Mouse (Mus musculus): ENCODE results near the gene Zfp92. TPM values are rescaled to one million over a fixed set of nuclear protein-coding genes. Genes with fewer than 3 reads are reported as not detected.

Gene Zfp92
- polyA plus RNA-seq, 1 experiment: not detected

GRCm38 (mm10) chrX:73451949-73452348, 41.1 kb downstream of the Zfp92 start:
- Histone ChIP-seq H3K4me2 (ENCODE audit: low read depth) (no peak overlapping the region), H3K4me3 (no peak overlapping the region), H3ac (ENCODE audit: control insufficient read depth, insufficient read length) (no peak overlapping the region), H3K27me3 (ENCODE audit: control insufficient read depth, insufficient read depth, insufficient read length) (no peaks in the 10 kb centered on the region), H3K36me3 (ENCODE audit: control insufficient read depth, insufficient read depth) (no peaks in the 10 kb centered on the region), H3K79me2 (ENCODE audit: control insufficient read depth, insufficient read depth) (no peaks in the 10 kb centered on the region)
- TF ChIP-seq TCF3 (IDR thresholded peaks at IDR 0.05; ENCODE audit: insufficient read length, low read depth) (no peak), CEBPB (IDR thresholded peaks at IDR 0.05; ENCODE audit: insufficient read depth, poor library complexity, severe bottlenecking) (no peak), POLR2A (IDR thresholded peaks at IDR 0.05; ENCODE audit: insufficient read length, low read depth) (no peak), REST (IDR thresholded peaks at IDR 0.05; ENCODE audit: insufficient read depth, insufficient read length) (no peak)

GRCm38 (mm10) chrX:73458877-73459392, 48.0 kb downstream of the Zfp92 start, which contains the start of gene Haus7:
Gene Haus7, minus strand, starts transcription at chrX:73459044.
- H3K4me3 ChIP-seq: peak within 1 kb of the TSS; percentile 34
- peak within 1 kb of the TSS; percentile 71 for H3K4me2 ChIP-seq (ENCODE audit: low read depth)
- no peak within 1 kb of the TSS for H3ac ChIP-seq (ENCODE audit: control insufficient read depth, insufficient read length)
- TF ChIP-seq TCF12 (IDR thresholded peaks at IDR 0.05; ENCODE audit: insufficient read depth, poor library complexity, severe bottlenecking) (no peak), POLR2AphosphoS2 (IDR thresholded peaks at IDR 0.05; ENCODE audit: insufficient read length, low read depth) (peak; percentile 12), POLR2A (IDR thresholded peaks at IDR 0.05; ENCODE audit: insufficient read length, low read depth) (peak; percentile 51)
- H3K27me3 ChIP-seq (ENCODE audit: control insufficient read depth, insufficient read depth, insufficient read length): no peaks in the 10 kb centered on the region
- H3K36me3 ChIP-seq (ENCODE audit: control insufficient read depth, insufficient read depth): no peaks in the 10 kb centered on the region
- H3K79me2 ChIP-seq (ENCODE audit: control insufficient read depth, insufficient read depth): no peaks in the 10 kb centered on the region

- H3ac ChIP-seq (ENCODE audit: control insufficient read depth, insufficient read length): no peak overlapping the region
- no peaks in the 10 kb centered on the region for H3K27me3 ChIP-seq (ENCODE audit: control insufficient read depth, insufficient read depth, insufficient read length)
- H3K4me2 ChIP-seq (ENCODE audit: low read depth): no peak overlapping the region
- no peaks in the 10 kb centered on the region for H3K79me2 ChIP-seq (ENCODE audit: control insufficient read depth, insufficient read depth)
- H3K36me3 ChIP-seq (ENCODE audit: control insufficient read depth, insufficient read depth): no peaks in the 10 kb centered on the region
- no peak overlapping the region for H3K4me3 ChIP-seq
- TF ChIP-seq POLR2AphosphoS2 (IDR thresholded peaks at IDR 0.05; ENCODE audit: insufficient read length, low read depth) (no peak), MAX (IDR thresholded peaks at IDR 0.05; ENCODE audit: low read depth) (no peak)
These were observed 49.9 kb downstream of the Zfp92 start for GRCm38 (mm10) chrX:73460792-73461191.

GRCm38 (mm10) chrX:73465483-73466186, 54.7 kb downstream of the Zfp92 start:
- H3K36me3 ChIP-seq (ENCODE audit: control insufficient read depth, insufficient read depth): no peaks in the 10 kb centered on the region
- H3K4me3 ChIP-seq: no peak overlapping the region
- TF ChIP-seq POLR2A (IDR thresholded peaks at IDR 0.05; ENCODE audit: insufficient read length, low read depth) (peak; percentile 41), CEBPB (IDR thresholded peaks at IDR 0.05; ENCODE audit: insufficient read depth, poor library complexity, severe bottlenecking) (no peak)
- no peak overlapping the region for H3ac ChIP-seq (ENCODE audit: control insufficient read depth, insufficient read length)
- peak overlapping the region; percentile 74 for H3K4me2 ChIP-seq (ENCODE audit: low read depth)
- H3K27me3 ChIP-seq (ENCODE audit: control insufficient read depth, insufficient read depth, insufficient read length): no peaks in the 10 kb centered on the region
- no peaks in the 10 kb centered on the region for H3K79me2 ChIP-seq (ENCODE audit: control insufficient read depth, insufficient read depth)

- H3K27me3 ChIP-seq (ENCODE audit: control insufficient read depth, insufficient read depth, insufficient read length): no peaks in the 10 kb centered on the region
- H3K79me2 ChIP-seq (ENCODE audit: control insufficient read depth, insufficient read depth): no peaks in the 10 kb centered on the region
- peak overlapping the region; percentile 74 for H3K4me2 ChIP-seq (ENCODE audit: low read depth)
- H3K4me3 ChIP-seq: no peak overlapping the region
- TF ChIP-seq CEBPB (IDR thresholded peaks at IDR 0.05; ENCODE audit: insufficient read depth, poor library complexity, severe bottlenecking) (no peak), SRF (IDR thresholded peaks at IDR 0.05; ENCODE audit: control insufficient read depth, insufficient read length, low read depth) (no peak), MYOG (IDR thresholded peaks at IDR 0.05; ENCODE audit: control insufficient read depth in 1 of 3, insufficient read depth in 1 of 3, insufficient read length in 2 of 3, low read depth in 2 of 3) (no peak), MAX (IDR thresholded peaks at IDR 0.05; ENCODE audit: low read depth) (no peak), TCF3 (IDR thresholded peaks at IDR 0.05; ENCODE audit: insufficient read length, low read depth) (no peak), POLR2AphosphoS2 (IDR thresholded peaks at IDR 0.05; ENCODE audit: insufficient read length, low read depth) (no peak), USF1 (IDR thresholded peaks at IDR 0.05; ENCODE audit: low read depth) (no peak), TCF12 (IDR thresholded peaks at IDR 0.05; ENCODE audit: insufficient read depth, poor library complexity, severe bottlenecking) (no peak), MYOD1 (IDR thresholded peaks at IDR 0.05; ENCODE audit: control insufficient read depth in 1 of 3, insufficient read length in 2 of 3, low read depth in 2 of 3) (no peak), REST (IDR thresholded peaks at IDR 0.05; ENCODE audit: insufficient read depth, insufficient read length) (no peak), E2F4 (IDR thresholded peaks at IDR 0.05; ENCODE audit: insufficient read depth) (no peak), POLR2A (IDR thresholded peaks at IDR 0.05; ENCODE audit: insufficient read length, low read depth) (no peak)
- H3ac ChIP-seq (ENCODE audit: control insufficient read depth, insufficient read length): no peak overlapping the region
- H3K36me3 ChIP-seq (ENCODE audit: control insufficient read depth, insufficient read depth): no peaks in the 10 kb centered on the region
These were observed 56.7 kb downstream of the Zfp92 start for GRCm38 (mm10) chrX:73467446-73468241.

Measured in myocyte (in vitro differentiated cells).